Mouse (Mus musculus): Measurements from ENCODE around the gene Sh2d5.
A peak's percentile ranks its signal among the peaks of the same experiment; 100 is the strongest.

DNA sequence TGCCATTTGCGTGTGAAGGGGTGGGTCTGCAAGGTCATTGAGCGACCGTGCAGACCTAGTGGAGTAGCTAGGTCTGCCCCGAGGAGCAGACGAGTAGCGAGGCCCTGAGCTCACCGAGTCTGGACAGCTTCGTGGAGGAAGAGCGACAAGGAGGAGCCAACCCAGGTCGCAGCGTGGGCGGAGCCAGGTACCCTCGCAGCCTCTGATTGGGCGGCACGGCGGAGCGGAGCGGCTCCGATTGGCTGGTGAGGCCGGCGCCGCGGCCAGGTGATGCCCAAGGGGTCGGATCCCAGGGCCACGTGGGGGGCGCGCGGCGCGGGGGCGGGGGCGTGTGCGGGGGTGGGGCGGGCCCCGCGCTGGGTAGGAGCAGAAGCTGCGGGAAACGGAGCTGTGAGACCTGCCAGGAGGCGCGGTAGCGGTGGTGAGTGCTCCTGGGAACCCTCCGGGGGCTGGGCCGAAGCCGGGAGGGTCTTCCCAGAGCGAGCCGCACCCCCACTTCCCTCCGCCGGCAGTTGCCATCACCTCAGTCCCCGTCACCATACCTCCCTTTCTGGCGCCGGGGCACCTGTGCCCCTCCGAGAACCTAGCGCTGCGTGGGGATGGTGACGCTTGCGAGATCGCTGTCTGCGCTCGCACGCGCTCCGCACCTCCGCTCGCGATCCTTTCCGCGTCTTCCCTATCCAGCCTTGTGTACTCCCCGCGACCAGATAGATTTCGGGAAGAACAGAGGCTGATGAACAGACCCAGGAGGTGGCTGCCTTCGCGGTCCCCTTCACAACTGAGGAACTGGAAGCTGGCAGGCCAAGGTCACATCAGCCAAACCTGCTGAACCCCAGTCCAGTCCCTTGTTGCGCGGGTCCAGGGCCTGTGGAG lies at the start of gene Sh2d5, which contains the start of gene Kif17:
- TF ChIP-seq POLR2AphosphoS2 (IDR thresholded peaks at IDR 0.05; ENCODE audit: low read length), result no peak
- no peak for TF ChIP-seq RCOR1 (IDR thresholded peaks at IDR 0.05; ENCODE audit: low read depth, low read length)
- TF ChIP-seq POLR2A (IDR thresholded peaks at IDR 0.05; ENCODE audit: control insufficient read depth in 1 of 2, insufficient read depth in 1 of 2, low read depth in 1 of 2, low read length in 2 of 2, poor library complexity in 1 of 2), result peak in 1 of 2 experiments; percentile 56; a peak in 1 of 4 replicates
- TF ChIP-seq BHLHE40 (IDR thresholded peaks at IDR 0.05; ENCODE audit: borderline replicate concordance, low read depth, low read length), result no peak
- no peak for TF ChIP-seq CHD1 (IDR thresholded peaks at IDR 0.05; ENCODE audit: low read depth, low read length)
- no peak for TF ChIP-seq CTCF (IDR thresholded peaks at IDR 0.05 in 2 of 3, conservative IDR thresholded peaks at IDR 0.05 in 1 of 3; ENCODE audit: control insufficient read depth in 1 of 3, insufficient read depth in 1 of 3, low read depth in 2 of 3, low read length in 3 of 3, poor library complexity in 1 of 3, severe bottlenecking in 1 of 3)
- TF ChIP-seq NRF1 (IDR thresholded peaks at IDR 0.05; ENCODE audit: insufficient read depth, low read depth, low read length, poor library complexity, severe bottlenecking), result no peak
- no peak for TF ChIP-seq TCF12 (IDR thresholded peaks at IDR 0.05; ENCODE audit: low read depth, low read length)
- no peak for TF ChIP-seq EP300 (IDR thresholded peaks at IDR 0.05; ENCODE audit: low read depth in 1 of 2, low read length in 2 of 2)
- no peak for TF ChIP-seq GABPA (IDR thresholded peaks at IDR 0.05; ENCODE audit: low read depth, low read length)
- peak; percentile 71 for TF ChIP-seq MAX (IDR thresholded peaks at IDR 0.05; ENCODE audit: low read length)
- no peak for TF ChIP-seq MEF2A (IDR thresholded peaks at IDR 0.05; ENCODE audit: extremely low read depth, insufficient replicate concordance, low read depth, low read length, poor library complexity, severe bottlenecking)
- no peak for TF ChIP-seq HCFC1 (IDR thresholded peaks at IDR 0.05; ENCODE audit: low read depth, low read length)
